Mouse (Mus musculus) MEL (cell line): ENCODE results near the gene Cep135. TPM values are rescaled to one million over a fixed set of nuclear protein-coding genes. Genes with fewer than 3 reads are reported as not detected.

Source experiments
- polyA plus RNA-seq, 2 experiments: library from polyadenylated mRNA; stranded (reverse) in 1 of 2; unstranded in 1 of 2; fragments of >175 nt in 1 of 2; fragments of >200 nt in 1 of 2; gene quantifications; 2 replicates each; pipeline versions ENCODE4 v1.2.1 to v1.2.4; 2012; ENCODE audit warnings: low replicate concordance in 2 of 2, low read depth in 1 of 2; ENCODE audit not compliant: insufficient read length in 2 of 2, insufficient read depth in 1 of 2, missing spikeins in 1 of 2
- total RNA-seq: library from RNA; depleted of rRNA; stranded (reverse); fragments of 300-350 nt; gene quantifications from 2 replicates; pipeline ENCODE4 v1.2.3, GENCODE M21; 2012; rRNA removed

Gene Cep135
- total and polyA plus RNA-seq, 3 experiments, result 9.2 to 9.3 TPM; not detected in 1

Other genes with a start within 250 kb of the Cep135 start
- gene Nmu, start 224.9 kb upstream of the Cep135 start, total RNA-seq, result not detected in 2 replicates
- not detected for gene Nmu, start 224.9 kb upstream of the Cep135 start, polyA plus RNA-seq
- not detected in 2 replicates for gene Gm7271, start 104.7 kb upstream of the Cep135 start, total RNA-seq
- gene Gm7271, start 104.7 kb upstream of the Cep135 start, polyA plus RNA-seq, result not detected
- gene Exoc1, start 59.4 kb upstream of the Cep135 start, total RNA-seq, result 40.8 and 45.2 TPM in 2 replicates
- gene Exoc1, start 59.4 kb upstream of the Cep135 start, polyA plus RNA-seq, result 10 to 100 TPM in 1 of 2 experiments, not detected in 1; 34.2 TPM
- 2.1 and 3.2 TPM in 2 replicates for gene C530008M17Rik, start 67.8 kb downstream of the Cep135 start, total RNA-seq
- 10 to 100 TPM in 1 of 2 experiments, not detected in 1; 10.6 TPM for gene C530008M17Rik, start 67.8 kb downstream of the Cep135 start, polyA plus RNA-seq